Mouse (Mus musculus) C3H10T1/2 (cell line): ENCODE data around the gene Tab3. TPM values are rescaled to one million over a fixed set of nuclear protein-coding genes. Genes with fewer than 3 reads are reported as not detected.

Experiments
- polyA plus RNA-seq, 2 experiments: library from polyadenylated mRNA; unstranded; fragments of >200 nt; fragmentation: generic; extraction: Trizol; gene quantifications; one replicate each; pipeline ENCODE4 v1.2.1; 2012; ENCODE audit warnings: missing spikeins in 2 of 2

Tab3 gene
- polyA plus RNA-seq = 1 to 10 TPM in 1 of 2 experiments, under 1 TPM in 1; 0.12 to 1.1 TPM

GRCm38 (mm10) chrX:85573532-85574181 lies at the start of gene Tab3:
Gene Tab3 (plus strand): TSS chrX:85574022.

Other genes with a start within 250 kb of the Tab3 start
- under 1 TPM; 0.29 to 0.55 TPM for gene Gk, start 202.8 kb downstream of the Tab3 start, polyA plus RNA-seq